Mouse (Mus musculus): ENCODE data around the gene Mgea5. TPM values are rescaled to one million over a fixed set of nuclear protein-coding genes. Genes with fewer than 3 reads are reported as not detected.

The Mgea5 gene
- polyA plus RNA-seq, 1 experiment from 2014 or later: 68.2 TPM

GRCm38 (mm10) chr19:45745344-45746152 lies 38.1 kb downstream of the Mgea5 start:
- WGBS: 3% methylated on average over 32 of the region's 32 CpGs
- H3K9me3 ChIP-seq: no peaks in the 10 kb centered on the region
- no peak overlapping the region for H3K4me2 ChIP-seq (replicated peaks)
- H3K9ac ChIP-seq: no peak overlapping the region
- peak overlapping the region; percentile 5; the same call in 1 of the 2 replicates for H3K4me3 ChIP-seq
- peaks cover 65% of the 10 kb centered on the region for H3K27me3 ChIP-seq
- no peak for ATAC-seq (ENCODE audit: low FRiP score, low read depth)
- H3K4me1 ChIP-seq: peaks cover 58% of the 10 kb centered on the region
- no peaks in the 10 kb centered on the region for H3K36me3 ChIP-seq
- no peak overlapping the region for H3K27ac ChIP-seq

- Histone ChIP-seq H3K4me1 (peaks cover 63% of the 10 kb centered on the region), H3K9me3 (no peaks in the 10 kb centered on the region), H3K4me2 (replicated peaks) (peak overlapping the region; percentile 93), H3K36me3 (no peaks in the 10 kb centered on the region), H3K9ac (no peak overlapping the region), H3K27me3 (peaks cover 81% of the 10 kb centered on the region), H3K27ac (no peak overlapping the region), H3K4me3 (peak overlapping the region; percentile 53; the same call in 1 of the 2 replicates)
- 13% methylated on average over 7 of the region's 7 CpGs for WGBS
- no peak for ATAC-seq (ENCODE audit: low FRiP score, low read depth)
Measured at GRCm38 (mm10) chr19:45743619-45744018, 40.0 kb downstream of the Mgea5 start.

DNA sequence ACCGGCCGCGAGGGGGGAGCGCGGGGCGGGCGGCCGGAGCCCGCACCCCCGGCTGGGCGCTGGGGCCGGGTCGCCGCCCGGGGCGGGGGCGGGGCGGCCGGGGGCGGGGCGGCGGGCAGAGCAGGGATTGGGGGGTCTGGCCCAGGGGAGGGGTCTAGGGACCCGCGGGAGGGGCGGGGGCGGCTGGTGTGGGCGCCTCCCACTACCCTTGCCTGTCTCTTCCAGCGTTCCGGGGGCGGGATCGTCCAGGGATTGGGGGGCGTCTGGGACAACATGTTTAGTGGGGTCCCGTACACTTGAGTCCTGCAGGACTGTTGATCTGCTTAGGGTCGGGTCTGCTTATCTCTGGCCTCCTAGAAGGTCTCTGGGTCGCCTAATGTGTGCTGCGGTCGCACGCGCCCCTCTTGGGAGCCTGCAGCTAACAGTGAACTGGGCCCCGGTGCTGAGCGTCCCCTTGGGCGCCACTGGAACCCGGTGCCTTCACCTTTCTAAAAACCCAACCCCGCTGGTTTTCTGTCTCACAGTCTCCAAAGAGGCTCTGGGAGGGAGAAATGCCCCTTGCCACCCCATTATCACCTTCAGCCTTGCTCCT lies 40.6 kb downstream of the Mgea5 start:
- WGBS: under 1% methylated on average over 18 of the region's 44 CpGs
- H3K9ac ChIP-seq: peak overlapping the region; percentile 66; the same call in 1 of the 2 replicates

GRCm38 (mm10) chr19:45742218-45742983 lies 41.2 kb downstream of the Mgea5 start, which contains the start of gene Fgf8:
Gene Fgf8, minus strand, starts transcription at chr19:45742915.
- Histone ChIP-seq H3K36me3 (no peaks in the 10 kb centered on the region), H3K9ac (peak within 1 kb of the TSS; percentile 66), H3K4me3 (peak within 1 kb of the TSS; percentile 53), H3K4me2 (replicated peaks) (peak within 1 kb of the TSS; percentile 93), H3K27me3 (peaks cover 93% of the 10 kb centered on the region), H3K9me3 (no peaks in the 10 kb centered on the region), H3K27ac (no peak within 1 kb of the TSS), H3K4me1 (peaks cover 59% of the 10 kb centered on the region)
- WGBS: under 1% methylated on average over 51 of the region's 68 CpGs
- ATAC-seq (ENCODE audit: low FRiP score, low read depth): no peak; the same call in 1 of the 2 replicates

More for the DNA sequence above, 40.6 kb downstream of the Mgea5 start:
- Histone ChIP-seq H3K4me1 (peaks cover 58% of the 10 kb centered on the region), H3K36me3 (no peaks in the 10 kb centered on the region), H3K9me3 (no peaks in the 10 kb centered on the region), H3K4me2 (replicated peaks) (peak overlapping the region; percentile 93), H3K27ac (no peak overlapping the region), H3K4me3 (peak overlapping the region; percentile 53), H3K27me3 (peaks cover 86% of the 10 kb centered on the region)
- no peak for ATAC-seq (ENCODE audit: low FRiP score, low read depth)

DNA sequence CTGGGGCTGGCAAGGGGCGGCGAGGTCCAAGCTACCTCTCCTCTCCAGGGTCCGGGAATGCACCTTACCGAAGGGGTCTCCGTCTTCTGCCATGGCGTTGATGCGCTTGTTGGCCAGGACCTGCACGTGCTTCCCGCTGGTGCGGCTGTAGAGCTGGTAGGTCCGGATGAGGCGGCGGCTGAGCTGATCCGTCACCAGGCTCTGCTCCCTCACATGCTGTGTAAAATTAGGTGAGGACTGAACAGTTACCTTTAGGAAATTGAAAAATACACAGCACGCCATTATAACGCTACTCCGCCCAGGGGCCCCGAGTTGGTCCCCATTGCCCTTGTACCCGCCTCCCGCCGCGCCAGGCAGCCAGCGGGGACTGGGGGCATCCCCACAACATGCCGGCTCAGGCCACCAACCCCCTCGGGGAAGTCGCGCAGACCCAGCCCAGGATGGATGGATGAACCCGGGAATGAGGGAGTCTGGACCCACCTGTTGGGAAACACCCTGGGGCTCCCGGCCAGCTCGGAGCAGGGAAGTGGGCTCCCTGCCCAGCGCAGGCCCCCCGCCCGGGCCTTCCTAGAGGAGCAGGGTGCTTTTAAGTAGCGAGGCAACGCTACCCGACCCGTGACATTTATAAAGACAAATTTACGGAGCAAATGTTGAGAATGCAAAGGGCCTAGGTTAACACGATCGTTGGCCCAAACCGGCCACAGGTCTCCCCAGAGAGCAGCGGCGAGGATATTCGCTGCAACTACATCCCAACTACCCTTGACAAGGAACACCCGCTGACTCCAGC lies 42.0 kb downstream of the Mgea5 start:
- Histone ChIP-seq H3K4me2 (replicated peaks) (peak overlapping the region; percentile 93), H3K4me3 (peak overlapping the region; percentile 53), H3K27me3 (peaks cover 94% of the 10 kb centered on the region), H3K27ac (no peak overlapping the region), H3K36me3 (no peaks in the 10 kb centered on the region), H3K9ac (0 out of 2 replicates have a peak overlapping the region, but pooled peaks have one; percentile 26), H3K4me1 (peaks cover 60% of the 10 kb centered on the region), H3K9me3 (no peaks in the 10 kb centered on the region)
- no peak for ATAC-seq (ENCODE audit: low FRiP score, low read depth)
- 2% methylated on average over 45 of the region's 45 CpGs for WGBS

DNA sequence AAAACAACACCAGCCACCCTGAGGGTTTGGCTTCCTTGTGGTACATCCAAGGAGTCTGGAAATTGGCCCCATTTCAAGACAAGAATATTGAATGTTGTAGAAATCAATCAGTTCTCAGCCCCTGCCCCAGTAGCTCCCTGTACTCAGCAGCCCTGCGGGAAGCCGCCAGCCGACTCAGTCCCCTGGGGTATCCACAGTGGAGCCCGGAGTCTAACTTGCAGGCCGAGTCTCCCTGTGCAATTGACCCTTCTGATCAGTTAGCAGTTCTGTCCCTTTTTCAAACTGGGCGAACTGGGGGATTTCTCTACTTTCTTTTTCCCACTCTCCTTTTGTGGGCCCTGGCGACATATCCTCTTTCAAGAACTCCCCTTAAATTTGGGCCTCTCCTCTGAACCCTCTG lies 42.8 kb downstream of the Mgea5 start:
- Histone ChIP-seq H3K27ac (no peak overlapping the region), H3K4me3 (peak overlapping the region; percentile 53)

GRCm38 (mm10) chr19:45740233-45740632 lies 43.4 kb downstream of the Mgea5 start:
- Histone ChIP-seq H3K9me3 (no peaks in the 10 kb centered on the region), H3K9ac (no peak overlapping the region), H3K27ac (no peak overlapping the region), H3K4me2 (replicated peaks) (peak overlapping the region; percentile 38), H3K4me3 (no peak overlapping the region), H3K36me3 (no peaks in the 10 kb centered on the region), H3K27me3 (peaks cover 94% of the 10 kb centered on the region), H3K4me1 (peaks cover 51% of the 10 kb centered on the region)
- WGBS: 3% methylated on average over 13 of the region's 13 CpGs
- ATAC-seq (ENCODE audit: low FRiP score, low read depth): no peak

More for the DNA sequence above, 42.8 kb downstream of the Mgea5 start:
- H3K9ac ChIP-seq: no peak overlapping the region
- H3K36me3 ChIP-seq: no peaks in the 10 kb centered on the region
- peaks cover 57% of the 10 kb centered on the region for H3K4me1 ChIP-seq
- no peak for ATAC-seq (ENCODE audit: low FRiP score, low read depth)
- 7% methylated on average over 7 of the region's 7 CpGs for WGBS
- H3K9me3 ChIP-seq: no peaks in the 10 kb centered on the region
- peak overlapping the region; percentile 93 for H3K4me2 ChIP-seq (replicated peaks)
- H3K27me3 ChIP-seq: peaks cover 94% of the 10 kb centered on the region

- no peaks in the 10 kb centered on the region for H3K9me3 ChIP-seq
- H3K4me2 ChIP-seq (replicated peaks): no peak overlapping the region
- peaks cover 94% of the 10 kb centered on the region for H3K27me3 ChIP-seq
- peaks cover 65% of the 10 kb centered on the region for H3K4me1 ChIP-seq
- H3K4me3 ChIP-seq: no peak overlapping the region
- no peaks in the 10 kb centered on the region for H3K36me3 ChIP-seq
- no peak for ATAC-seq (ENCODE audit: low FRiP score, low read depth)
- no peak overlapping the region for H3K9ac ChIP-seq
- H3K27ac ChIP-seq: no peak overlapping the region
- WGBS: 42% methylated on average over 5 of the region's 5 CpGs
Measured at GRCm38 (mm10) chr19:45738521-45738920, 45.1 kb downstream of the Mgea5 start.

GRCm38 (mm10) chr19:45737846-45738484 lies 45.7 kb downstream of the Mgea5 start:
- H3K9me3 ChIP-seq: no peaks in the 10 kb centered on the region
- no peak overlapping the region for H3K27ac ChIP-seq
- H3K9ac ChIP-seq: no peak overlapping the region
- ATAC-seq (ENCODE audit: low FRiP score, low read depth): no peak
- H3K4me1 ChIP-seq: peaks cover 63% of the 10 kb centered on the region
- no peak overlapping the region for H3K4me3 ChIP-seq
- WGBS: 76% methylated on average over 10 of the region's 10 CpGs
- H3K27me3 ChIP-seq: peaks cover 94% of the 10 kb centered on the region
- H3K4me2 ChIP-seq (replicated peaks): no peak overlapping the region
- H3K36me3 ChIP-seq: no peaks in the 10 kb centered on the region

DNA sequence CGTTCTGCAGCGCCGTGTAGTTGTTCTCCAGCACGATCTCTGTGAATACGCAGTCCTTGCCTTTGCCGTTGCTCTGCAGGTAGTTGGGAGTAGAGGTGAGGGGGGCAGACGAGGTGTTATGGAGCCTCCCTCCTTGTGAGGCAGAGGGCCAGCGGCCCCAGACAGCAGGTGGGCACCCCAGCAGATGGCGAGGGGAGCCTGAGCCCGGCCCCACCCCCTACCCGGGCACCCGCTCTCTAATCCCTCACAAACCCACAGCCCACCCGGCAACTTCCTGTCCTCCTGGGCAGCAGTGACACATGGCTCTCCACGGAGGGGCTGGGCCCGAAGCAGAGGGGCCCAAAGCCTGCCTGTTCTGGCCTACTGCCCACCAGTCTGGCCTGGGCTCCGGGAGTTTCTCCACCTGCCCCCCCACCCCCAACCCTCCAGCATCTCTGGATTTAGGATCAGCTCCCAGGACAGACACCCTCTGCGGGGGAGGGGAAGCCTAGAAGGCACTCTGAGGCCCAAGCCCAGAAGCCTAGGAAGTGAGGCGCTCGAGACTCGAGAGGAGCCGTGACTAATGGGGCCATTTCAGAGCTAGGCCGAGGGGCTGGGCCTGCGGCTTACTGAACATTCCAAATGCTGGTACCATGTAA lies 46.3 kb downstream of the Mgea5 start:
- H3K9ac ChIP-seq: peak overlapping the region; percentile 55; the same call in 1 of the 2 replicates
- no peak overlapping the region for H3K27ac ChIP-seq
- peak overlapping the region; percentile 66 for H3K4me2 ChIP-seq (replicated peaks)
- 7% methylated on average over 23 of the region's 23 CpGs for whole genome bisulfite sequencing
- peaks cover 95% of the 10 kb centered on the region for H3K27me3 ChIP-seq
- ATAC-seq (ENCODE audit: low FRiP score, low read depth): peak; percentile 29; the same call in 1 of the 2 replicates
- H3K4me1 ChIP-seq: peaks cover 60% of the 10 kb centered on the region
- H3K36me3 ChIP-seq: no peaks in the 10 kb centered on the region
- H3K4me3 ChIP-seq: peak overlapping the region; percentile 35
- no peaks in the 10 kb centered on the region for H3K9me3 ChIP-seq
